Mouse (Mus musculus): ENCODE data around the gene Olfr957.

Gene Olfr957

DNA sequence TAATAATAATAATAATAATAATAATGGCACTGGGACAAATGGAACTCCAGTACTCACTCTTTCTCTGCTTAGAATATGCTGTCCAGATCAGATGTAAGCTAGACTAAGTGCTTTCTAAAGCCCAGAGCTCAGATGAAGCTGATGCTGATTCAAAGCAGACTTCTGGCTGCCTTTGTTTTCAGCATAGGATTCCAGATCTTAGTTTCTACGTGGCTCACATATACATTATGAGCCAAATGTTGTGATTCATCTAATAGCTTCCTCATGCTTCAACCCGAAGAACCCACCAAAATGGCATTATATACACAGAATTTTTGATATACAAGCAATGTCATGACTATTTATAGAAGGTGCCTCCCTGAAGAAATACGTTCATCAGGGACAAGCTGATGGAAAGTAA is at the start of gene Olfr957:
Gene Olfr957 (minus strand): TSS at position 279 of the 400 bp plus-strand sequence.
- DNase-seq: no peak

DNA sequence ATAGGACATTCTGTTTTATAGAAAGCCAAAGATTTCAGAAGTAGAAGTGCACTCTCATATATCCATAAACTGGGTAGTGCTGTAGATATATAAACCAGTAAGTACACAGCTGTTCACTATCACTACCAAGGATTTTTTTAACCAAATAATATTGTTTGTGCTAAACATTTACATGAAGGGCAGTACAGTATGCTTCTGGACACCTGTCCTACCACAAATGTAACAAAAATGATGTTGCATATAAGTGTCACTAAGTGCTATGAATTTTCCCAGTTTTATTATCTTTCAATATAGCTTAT is 42.7 kb upstream of the Olfr957 start:
- no peak for DNase-seq

- no peak for DNase-seq
These were observed 42.1 kb upstream of the Olfr957 start for GRCm38 (mm10) chr9:39557529-39558348.

GRCm38 (mm10) chr9:39553946-39554345 is 38.3 kb upstream of the Olfr957 start, which contains the start of gene Olfr958:
Gene Olfr958 (minus strand): TSS chr9:39554054.
- DNase-seq: no peak

GRCm38 (mm10) chr9:39550806-39551205 is 35.2 kb upstream of the Olfr957 start:
- no peak for DNase-seq

DNA sequence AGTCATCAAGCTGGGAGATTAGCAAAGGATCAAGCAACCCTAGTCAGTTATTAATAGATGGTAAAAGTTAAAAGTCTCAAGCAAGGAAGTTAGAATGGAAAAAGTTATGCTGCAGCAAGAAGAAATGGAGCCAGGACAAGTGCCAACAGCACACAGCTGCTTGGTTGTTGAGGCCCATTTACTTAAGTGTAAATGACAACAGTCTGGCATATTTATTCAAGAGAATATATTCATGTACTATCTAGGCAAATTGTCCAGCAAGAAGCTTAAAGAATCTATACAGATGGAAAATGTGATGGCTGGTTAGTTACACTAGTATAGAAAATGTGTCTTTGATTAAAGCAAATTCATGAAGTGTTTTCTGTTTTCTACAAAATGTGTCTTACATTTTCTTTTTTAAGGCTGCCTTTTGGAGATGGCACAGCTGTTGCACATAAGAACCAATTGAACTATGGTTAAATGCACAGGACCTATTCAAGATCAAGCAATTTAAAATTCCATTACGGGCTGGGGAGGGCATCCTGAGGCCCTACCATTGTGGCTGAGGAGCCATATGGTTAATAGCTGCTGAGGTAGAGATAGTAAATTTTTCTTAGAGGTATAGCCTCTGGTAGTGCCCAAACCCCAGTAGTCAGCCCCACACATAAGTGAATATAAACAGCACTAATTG is 8.1 kb upstream of the Olfr957 start:
- DNase-seq: no peak

DNA sequence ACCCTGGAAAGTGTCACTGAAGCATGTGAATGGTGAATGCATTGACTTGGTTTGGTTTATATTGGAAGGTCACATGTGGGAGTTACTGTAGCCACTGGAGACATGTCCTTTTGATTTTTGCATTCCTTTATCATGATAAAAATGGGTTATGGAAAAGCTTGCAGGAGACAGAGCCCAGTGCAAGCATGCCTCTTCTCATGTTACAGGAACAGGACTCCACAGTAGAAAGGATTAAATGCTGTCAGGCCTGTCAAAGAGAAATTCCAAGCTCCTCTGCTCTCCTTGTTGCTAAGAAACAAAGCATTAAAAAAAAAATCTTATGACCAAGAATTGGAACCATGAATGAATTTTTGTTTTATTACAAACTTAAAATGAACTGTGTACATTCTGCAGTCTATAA is 3.0 kb upstream of the Olfr957 start:
- DNase-seq: no peak

DNA sequence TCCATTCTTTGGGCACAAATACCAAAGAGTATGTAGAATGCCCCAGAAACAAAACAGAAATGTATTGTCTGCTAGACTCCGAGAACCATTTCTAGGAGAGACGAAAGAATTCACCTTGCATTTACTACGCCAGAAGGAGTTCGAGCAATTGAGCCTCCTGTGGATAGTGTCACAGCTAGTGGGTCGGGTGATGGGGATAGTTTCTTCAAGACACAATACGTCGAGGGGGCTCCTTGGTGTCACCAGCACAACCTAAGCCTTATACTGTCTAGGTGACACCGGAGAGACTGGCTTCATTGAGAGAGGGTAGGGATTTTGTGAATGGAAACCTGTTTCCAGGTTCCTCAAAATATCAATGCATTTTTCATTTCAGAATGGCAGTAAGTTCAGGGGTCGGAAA is 6.2 kb downstream of the Olfr957 start:
- DNase-seq: no peak

- peak in 1 of 2 experiments; percentile 65 for DNase-seq
These were observed 6.6 kb downstream of the Olfr957 start for GRCm38 (mm10) chr9:39508998-39509397.

GRCm38 (mm10) chr9:39493895-39494294 is 21.7 kb downstream of the Olfr957 start, which contains the start of gene Olfr44:
Gene Olfr44 (minus strand): TSS chr9:39493995.
- no peak for DNase-seq

DNA sequence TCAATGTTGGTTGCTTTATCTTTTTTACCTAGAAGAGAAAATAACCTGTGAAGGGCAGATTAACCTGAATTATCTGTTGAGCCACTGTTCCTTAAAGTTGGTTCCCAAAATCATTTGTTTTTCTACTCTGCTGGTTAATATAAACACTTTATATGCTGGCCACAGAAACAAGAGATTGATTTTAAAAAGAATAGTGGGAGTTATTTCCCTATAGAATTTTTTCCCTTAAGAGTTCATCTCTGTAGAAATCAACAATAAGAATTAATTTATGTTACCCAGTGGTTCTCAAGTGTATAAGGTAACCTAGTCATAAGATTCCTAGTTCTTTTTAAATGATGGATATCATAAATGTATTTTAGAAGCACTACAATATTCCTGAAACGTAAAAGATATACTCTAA is 43.8 kb downstream of the Olfr957 start, which contains the start of gene Olfr955:
Gene Olfr955 (minus strand): TSS at position 101 of the 400 bp plus-strand sequence.
- DNase-seq: no peak

All from kidney, postnatal 25 days (tissue).